Mouse (Mus musculus): ENCODE results near the gene Olfr320.

DNA sequence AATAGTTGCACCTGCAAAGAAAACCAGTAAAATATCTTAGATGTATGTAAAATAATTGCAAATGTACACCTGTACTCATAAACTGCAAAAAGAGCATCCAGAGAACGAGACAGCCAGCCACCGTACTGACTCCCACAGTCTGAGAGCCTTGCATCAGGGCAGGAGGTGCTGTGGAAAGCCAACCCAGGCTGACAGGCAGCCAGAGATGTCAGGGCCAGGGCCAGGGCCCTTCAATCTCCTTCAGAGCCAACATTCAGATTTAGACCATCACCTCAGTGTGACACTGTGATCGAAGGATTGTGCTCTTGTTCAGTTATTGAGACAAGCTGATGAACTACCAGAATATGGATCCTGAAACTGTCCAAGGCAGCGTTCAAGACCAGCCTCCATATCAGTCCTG is 38.8 kb downstream of the Olfr320 start:
- TF ChIP-seq FLI1 (IDR thresholded peaks at IDR 0.05; ENCODE audit: low read length) = no peak
- no peak for TF ChIP-seq GATA1 (IDR thresholded peaks at IDR 0.05; ENCODE audit: borderline replicate concordance, low read length)
